Mouse (Mus musculus) erythroblast, embryonic 14.5 days (primary cell): ENCODE measurements around the gene Slc46a1.

Source experiments
- GATA1 ChIP-seq: IDR thresholded peaks from 2 replicates; pipeline ENCODE4 v1.6.1; 2012; ENCODE audit warnings: low read length, inconsistent platforms, mixed read lengths
- TAL1 ChIP-seq: IDR thresholded peaks from 3 replicates; pipeline ENCODE4 v1.6.1; 2012; ENCODE audit warnings: low read length, inconsistent platforms, mixed read lengths

DNA sequence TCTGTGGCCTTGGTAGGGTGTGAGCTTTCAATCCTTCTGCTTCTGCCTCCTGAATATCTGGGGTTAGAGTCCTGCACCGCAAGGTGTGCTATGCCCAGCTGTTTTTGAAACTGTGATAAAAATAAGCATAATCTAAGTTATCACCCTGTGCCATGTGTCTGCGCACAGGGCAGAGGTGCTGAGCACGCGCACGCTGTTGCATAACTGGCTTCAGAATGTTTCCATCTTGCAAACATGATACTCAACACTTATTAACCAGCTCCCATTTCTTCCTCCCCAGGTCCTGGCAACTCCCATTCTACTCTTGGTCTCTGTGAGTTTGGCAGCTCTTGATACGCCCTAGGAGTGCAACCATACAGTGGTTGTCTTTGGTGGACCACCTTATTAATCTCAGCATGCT lies 37.8 kb upstream of the Slc46a1 start:
- TF ChIP-seq TAL1 (no peak), GATA1 (no peak)
